Mouse (Mus musculus): ENCODE data around the gene Cpne2. TPM values are rescaled to one million over a fixed set of nuclear protein-coding genes. Genes with fewer than 3 reads are reported as not detected.
A peak's percentile ranks its signal among the peaks of the same experiment; 100 is the strongest.

The Cpne2 gene
- 10.4 and 11.9 TPM in 2 replicates for polyA plus RNA-seq (2016; fragmentation: Nextera tagmentation; extraction: Ambion mirVana)

DNA sequence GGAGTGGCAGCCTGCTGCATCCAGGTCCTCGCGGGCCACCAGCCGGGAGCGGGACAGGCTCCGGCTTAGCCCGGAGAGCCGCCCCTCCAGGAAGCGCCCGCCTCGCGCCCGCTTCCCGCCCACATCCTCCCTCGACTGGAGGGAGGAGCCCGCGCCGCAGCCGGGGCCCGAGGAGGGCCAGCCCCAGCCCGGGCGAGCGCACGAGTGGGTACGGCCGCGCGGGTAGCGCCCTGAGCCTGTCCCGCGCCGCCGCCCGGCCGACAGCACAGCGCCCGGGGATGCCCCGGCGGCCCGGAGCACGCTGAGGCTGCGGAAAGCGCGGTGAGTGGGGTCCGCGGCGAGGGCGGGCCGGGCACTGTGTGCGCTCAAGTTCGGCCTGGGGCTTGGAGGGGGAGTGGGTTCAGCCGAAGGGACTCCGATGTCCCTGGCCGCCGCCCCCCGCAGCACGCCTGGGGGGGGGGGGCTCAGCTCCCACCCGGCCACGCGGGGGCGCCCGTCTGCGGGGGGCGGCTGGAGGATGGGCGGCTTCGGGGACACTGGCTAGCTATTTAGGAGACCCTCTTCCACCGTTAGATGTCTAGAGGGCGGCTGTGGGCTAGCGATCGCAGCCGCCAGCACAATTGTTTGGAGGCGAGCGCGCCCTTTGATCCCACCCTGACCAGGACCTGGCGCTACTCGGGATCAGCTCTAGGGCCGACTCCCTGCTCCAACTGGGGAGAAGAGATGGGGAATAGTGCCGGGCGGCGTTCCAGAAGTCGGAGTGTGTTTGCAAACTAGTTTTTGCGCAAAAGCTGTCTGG lies at the start of gene Cpne2:
Cpne2 (plus strand) TSS at position 118 of the 799 bp plus-strand sequence.
- peaks cover 27% of the 10 kb centered on the region for H3K4me1 ChIP-seq
- peak within 1 kb of the TSS; percentile 91 for H3K4me2 ChIP-seq (replicated peaks)
- peak within 1 kb of the TSS; percentile 57 for H3K4me3 ChIP-seq
- H3K9me3 ChIP-seq (replicated peaks) = no peaks in the 10 kb centered on the region
- H3K27me3 ChIP-seq = peaks cover 64% of the 10 kb centered on the region
- peak within 1 kb of the TSS; percentile 70 for H3K9ac ChIP-seq
- no peak within 1 kb of the TSS for H3K27ac ChIP-seq
- no peaks in the 10 kb centered on the region for H3K36me3 ChIP-seq
- ATAC-seq (ENCODE audit: low FRiP score) = peak; percentile 77
- under 1% methylated on average over 61 of the region's 81 CpGs for WGBS

DNA sequence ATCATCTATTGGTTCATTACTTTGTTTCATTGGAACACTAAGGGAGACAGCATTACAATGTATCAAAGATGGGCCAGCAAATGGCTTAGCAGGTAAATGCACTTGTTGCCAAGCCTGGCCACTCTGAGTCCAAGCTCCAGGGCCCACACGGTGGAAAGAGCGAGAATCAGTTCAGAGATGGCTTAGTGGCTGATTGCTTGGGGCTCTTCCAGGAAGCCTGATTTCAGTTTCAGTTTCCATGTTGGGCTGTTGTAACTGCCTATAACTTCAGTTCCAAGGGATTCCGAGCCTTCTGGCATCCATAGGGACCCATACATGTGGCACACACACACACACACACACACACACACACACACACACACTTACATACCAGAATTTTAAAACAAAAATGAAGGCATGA lies 47.5 kb upstream of the Cpne2 start:
- no peaks in the 10 kb centered on the region for H3K9me3 ChIP-seq (replicated peaks)
- no peak for ATAC-seq (ENCODE audit: low FRiP score)
- no peak overlapping the region for H3K4me2 ChIP-seq (replicated peaks)
- H3K36me3 ChIP-seq = no peaks in the 10 kb centered on the region
- no peak overlapping the region for H3K4me3 ChIP-seq
- H3K9ac ChIP-seq = no peak overlapping the region
- WGBS = 85% methylated on average over 3 of the region's 3 CpGs
- H3K27ac ChIP-seq = no peak overlapping the region
- no peaks in the 10 kb centered on the region for H3K4me1 ChIP-seq
- no peaks in the 10 kb centered on the region; the same call in 1 of the 2 replicates for H3K27me3 ChIP-seq

DNA sequence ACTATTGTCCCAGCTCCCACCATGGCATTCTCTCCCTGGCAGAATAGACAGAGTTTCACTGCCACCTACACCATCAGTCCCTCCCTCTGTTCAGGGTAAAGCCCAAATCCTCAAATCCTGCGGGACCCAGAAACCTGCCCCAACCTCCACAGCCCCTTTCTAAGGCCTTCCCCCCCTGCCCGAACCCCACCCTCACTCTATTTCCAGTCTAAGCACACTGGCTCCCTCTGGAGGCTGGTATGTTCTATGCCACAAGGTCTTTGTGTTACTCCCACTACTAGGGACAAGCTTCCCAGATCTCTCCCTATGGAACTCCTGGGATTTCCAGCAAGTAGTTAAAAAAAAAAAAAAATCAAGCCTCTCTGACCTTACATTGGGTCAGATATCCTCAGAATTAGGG lies 46.9 kb upstream of the Cpne2 start:
- Histone ChIP-seq H3K4me3 (no peak overlapping the region), H3K4me1 (no peaks in the 10 kb centered on the region), H3K27me3 (peaks cover 2% of the 10 kb centered on the region), H3K27ac (no peak overlapping the region), H3K36me3 (no peaks in the 10 kb centered on the region), H3K9ac (no peak overlapping the region), H3K9me3 (replicated peaks) (no peaks in the 10 kb centered on the region), H3K4me2 (replicated peaks) (no peak overlapping the region)
- WGBS = 35% methylated on average over 2 of the region's 2 CpGs
- no peak for ATAC-seq (ENCODE audit: low FRiP score)

DNA sequence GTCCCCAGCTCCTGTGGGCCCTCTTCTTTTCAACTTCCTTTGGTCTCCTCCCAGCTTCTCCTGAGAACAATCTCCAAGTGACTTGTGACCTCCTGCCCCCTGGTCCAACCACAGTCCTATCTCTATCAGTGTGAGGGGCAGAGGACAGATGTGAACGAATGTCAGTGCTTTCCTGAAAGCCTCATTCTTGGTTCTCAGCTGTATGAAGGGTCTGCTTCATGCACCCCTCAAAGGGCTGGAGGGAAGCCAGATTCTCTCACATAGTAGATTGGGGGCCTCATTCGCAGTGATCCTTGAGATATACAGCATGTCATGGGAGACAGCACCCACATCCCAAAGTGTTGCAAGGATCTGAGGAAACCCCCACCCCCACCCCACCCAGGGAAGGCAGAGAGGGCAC lies 44.8 kb upstream of the Cpne2 start:
- no peaks in the 10 kb centered on the region for H3K9me3 ChIP-seq (replicated peaks)
- H3K4me3 ChIP-seq = no peak overlapping the region
- H3K4me2 ChIP-seq (replicated peaks) = no peak overlapping the region
- H3K27ac ChIP-seq = no peak overlapping the region
- H3K9ac ChIP-seq = no peak overlapping the region
- peaks cover 6% of the 10 kb centered on the region; the same call in 1 of the 2 replicates for H3K4me1 ChIP-seq
- peaks cover 4% of the 10 kb centered on the region for H3K27me3 ChIP-seq
- 69% methylated on average over 2 of the region's 2 CpGs for WGBS
- H3K36me3 ChIP-seq = no peaks in the 10 kb centered on the region
- ATAC-seq (ENCODE audit: low FRiP score) = no peak

DNA sequence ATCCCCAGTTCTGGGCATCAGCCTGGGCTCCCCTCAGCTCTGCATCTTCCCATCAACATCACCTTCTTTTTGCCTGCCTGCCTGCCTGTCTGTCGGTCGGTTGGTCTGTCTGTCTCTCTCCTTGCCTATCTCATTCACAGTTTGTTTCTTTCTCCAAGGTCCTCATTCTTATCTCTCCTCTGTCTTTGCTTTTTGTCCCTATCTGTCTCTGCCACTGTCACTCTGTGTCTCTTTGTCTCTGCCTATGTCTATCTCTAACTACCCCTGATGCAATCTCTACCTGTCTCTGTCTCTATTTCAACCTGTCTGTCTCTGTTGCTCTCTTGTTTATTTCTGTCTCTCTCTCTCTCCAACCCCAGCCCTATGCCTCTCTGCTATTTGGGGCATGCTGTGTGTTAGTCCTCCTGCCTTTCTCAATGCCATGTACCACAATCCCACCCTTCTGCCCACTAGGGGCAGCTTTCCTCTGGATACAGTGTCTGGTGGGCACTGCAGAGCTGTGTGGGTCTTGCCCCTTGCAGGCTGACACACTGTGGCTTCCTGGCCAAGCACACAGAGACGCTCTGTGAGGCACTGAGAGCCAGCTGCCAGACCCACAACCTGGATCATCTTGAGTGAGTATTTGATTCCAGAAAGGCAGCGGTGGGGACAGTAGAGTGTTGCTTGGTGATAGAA lies 42.8 kb upstream of the Cpne2 start:
- H3K27ac ChIP-seq = no peak overlapping the region
- no peak overlapping the region for H3K4me2 ChIP-seq (replicated peaks)
- 79% methylated on average over 4 of the region's 4 CpGs for WGBS
- peaks cover 6% of the 10 kb centered on the region; the same call in 1 of the 2 replicates for H3K4me1 ChIP-seq
- peaks cover 4% of the 10 kb centered on the region; the same call in 1 of the 2 replicates for H3K27me3 ChIP-seq
- H3K9me3 ChIP-seq (replicated peaks) = no peaks in the 10 kb centered on the region
- ATAC-seq (ENCODE audit: low FRiP score) = no peak
- H3K9ac ChIP-seq = no peak overlapping the region
- no peaks in the 10 kb centered on the region for H3K36me3 ChIP-seq
- no peak overlapping the region for H3K4me3 ChIP-seq

DNA sequence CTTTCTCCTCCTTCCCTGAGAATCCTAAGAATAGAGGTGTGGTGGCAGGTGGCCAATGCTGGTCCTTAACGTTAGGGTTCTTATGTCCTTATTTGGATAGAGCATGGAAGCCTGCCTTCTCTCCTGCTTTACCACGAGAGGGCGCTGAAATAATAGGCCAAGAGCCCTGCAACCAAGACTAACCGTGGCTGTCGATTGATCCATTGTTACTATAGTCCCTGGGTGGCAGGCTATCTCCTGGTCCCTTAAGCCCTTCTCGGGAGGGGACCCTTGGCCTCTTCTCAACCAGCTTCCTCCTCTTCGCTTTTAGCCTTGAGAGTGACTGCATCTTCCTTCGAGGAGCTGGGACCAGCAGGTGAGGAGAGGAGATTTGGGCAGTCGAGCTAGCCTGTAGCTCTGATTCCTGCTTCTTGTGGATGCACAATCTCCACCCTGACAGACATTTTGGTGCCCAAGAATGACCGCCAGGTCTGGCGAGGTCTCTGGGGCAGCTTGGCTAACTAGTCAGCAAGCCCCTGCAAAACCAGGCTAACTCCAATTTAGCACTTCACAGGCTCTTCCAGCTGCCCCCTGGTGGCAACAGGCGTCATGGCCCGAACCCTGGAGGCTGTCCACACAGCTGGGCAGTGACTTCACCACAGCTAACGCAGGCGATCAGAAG lies 40.6 kb upstream of the Cpne2 start:
- 6% methylated on average over 15 of the region's 15 CpGs for WGBS

DNA sequence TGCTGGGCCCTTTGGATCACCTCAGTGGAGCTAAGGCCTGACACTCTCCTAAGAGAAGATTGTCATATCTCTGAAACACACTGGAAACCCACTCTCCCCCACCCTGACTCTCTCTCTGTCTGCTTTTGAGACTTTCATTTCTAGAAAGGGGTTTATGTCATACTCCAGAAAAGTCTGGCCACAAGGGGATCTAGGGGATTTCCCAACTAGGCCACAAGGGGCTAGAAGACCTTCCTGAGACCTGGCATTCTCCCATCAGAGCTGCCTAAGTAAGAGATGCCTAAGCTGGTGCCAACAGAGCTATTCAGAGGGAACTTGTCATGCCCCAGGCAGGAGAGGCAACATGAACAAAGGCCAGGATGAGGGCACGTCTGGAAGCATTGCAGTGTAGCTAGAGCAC lies 39.5 kb upstream of the Cpne2 start:
- WGBS = 35% methylated on average over 1 of the region's 1 CpGs
- H3K4me1 ChIP-seq = peaks cover 6% of the 10 kb centered on the region; the same call in 1 of the 2 replicates
- no peak overlapping the region for H3K27ac ChIP-seq
- ATAC-seq (ENCODE audit: low FRiP score) = no peak
- no peak overlapping the region for H3K4me2 ChIP-seq (replicated peaks)
- no peak overlapping the region for H3K9ac ChIP-seq
- H3K4me3 ChIP-seq = no peak overlapping the region
- H3K27me3 ChIP-seq = peaks cover 4% of the 10 kb centered on the region; the same call in 1 of the 2 replicates
- H3K36me3 ChIP-seq = no peaks in the 10 kb centered on the region
- H3K9me3 ChIP-seq (replicated peaks) = no peaks in the 10 kb centered on the region

More for the DNA sequence above, 40.6 kb upstream of the Cpne2 start:
- H3K9me3 ChIP-seq (replicated peaks) = no peaks in the 10 kb centered on the region
- peak overlapping the region; percentile 21 for H3K4me3 ChIP-seq
- peaks cover 4% of the 10 kb centered on the region; the same call in 1 of the 2 replicates for H3K27me3 ChIP-seq
- peak overlapping the region; percentile 37; the same call in 1 of the 2 replicates for H3K9ac ChIP-seq
- ATAC-seq (ENCODE audit: low FRiP score) = peak; percentile 87
- peak overlapping the region; percentile 54 for H3K4me2 ChIP-seq (replicated peaks)
- no peak overlapping the region for H3K27ac ChIP-seq
- no peaks in the 10 kb centered on the region for H3K36me3 ChIP-seq
- peaks cover 6% of the 10 kb centered on the region; the same call in 1 of the 2 replicates for H3K4me1 ChIP-seq

DNA sequence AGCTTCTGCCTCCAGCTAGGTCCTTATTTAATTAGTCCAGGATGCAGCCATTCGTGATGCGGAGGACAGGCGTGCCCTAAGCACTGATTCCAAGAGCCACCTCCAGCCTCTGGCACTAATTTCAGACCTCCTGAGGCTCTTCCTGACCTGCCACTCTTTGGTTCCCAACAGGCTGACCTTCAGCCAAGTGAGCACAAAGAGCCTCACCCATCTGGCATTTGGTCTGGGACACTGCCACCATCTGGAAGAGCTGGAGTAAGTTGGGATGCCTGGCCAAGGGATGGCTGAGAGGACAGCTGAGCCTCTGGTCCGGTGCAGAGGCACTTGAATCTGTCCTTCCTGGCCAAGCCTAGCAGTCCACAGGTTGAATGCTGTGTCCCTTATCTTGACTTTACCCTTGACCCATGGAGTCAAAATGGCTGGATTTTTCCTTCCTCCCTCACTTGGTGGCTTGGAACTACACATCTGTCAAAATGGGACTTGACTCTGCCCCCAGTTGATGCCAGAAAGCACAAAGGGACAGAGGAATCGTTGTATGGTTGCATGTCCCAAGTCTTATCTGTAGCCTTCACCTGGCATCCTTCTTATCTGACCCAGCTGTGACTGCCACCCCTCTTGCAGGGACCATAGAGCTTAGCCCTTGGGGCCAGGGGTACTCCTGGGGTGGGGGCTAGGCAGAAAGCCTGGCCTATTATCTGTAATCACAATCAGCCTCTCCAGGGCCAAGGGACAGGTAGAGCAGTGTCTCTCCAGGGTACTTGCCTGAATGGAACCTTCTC lies 17.2 kb upstream of the Cpne2 start:
- no peak for ATAC-seq (ENCODE audit: low FRiP score)
- Histone ChIP-seq H3K4me1 (no peaks in the 10 kb centered on the region), H3K27ac (no peak overlapping the region), H3K36me3 (no peaks in the 10 kb centered on the region), H3K9ac (no peak overlapping the region), H3K9me3 (replicated peaks) (no peaks in the 10 kb centered on the region), H3K4me2 (replicated peaks) (no peak overlapping the region), H3K27me3 (peaks cover 10% of the 10 kb centered on the region; the same call in 1 of the 2 replicates), H3K4me3 (no peak overlapping the region)
- 64% methylated on average over 5 of the region's 5 CpGs for WGBS

DNA sequence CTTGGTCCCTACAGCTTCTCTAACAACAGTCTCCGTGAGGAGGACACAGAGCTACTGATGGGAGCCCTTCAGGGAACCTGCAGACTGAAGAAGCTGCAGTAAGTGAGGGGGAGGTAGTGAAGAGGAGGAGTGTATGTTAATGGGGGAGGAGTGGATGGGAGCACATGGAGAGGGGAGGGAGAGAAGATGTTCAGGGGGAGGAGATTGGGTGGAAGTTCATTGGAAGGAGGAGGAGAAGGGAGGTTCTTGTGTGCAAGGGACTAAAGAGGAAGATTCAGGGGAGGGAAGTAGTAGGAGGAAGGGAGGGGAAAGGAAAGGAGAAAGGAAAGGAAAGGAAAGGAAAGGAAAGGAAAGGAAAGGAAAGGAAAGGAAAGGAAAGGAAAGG lies 16.6 kb upstream of the Cpne2 start:
- 32% methylated on average over 1 of the region's 1 CpGs for WGBS
- Histone ChIP-seq H3K4me3 (no peak overlapping the region), H3K9ac (no peak overlapping the region), H3K36me3 (no peaks in the 10 kb centered on the region), H3K27me3 (peaks cover 10% of the 10 kb centered on the region; the same call in 1 of the 2 replicates), H3K4me1 (no peaks in the 10 kb centered on the region), H3K27ac (no peak overlapping the region), H3K9me3 (replicated peaks) (no peaks in the 10 kb centered on the region), H3K4me2 (replicated peaks) (no peak overlapping the region)
- no peak for ATAC-seq (ENCODE audit: low FRiP score)

DNA sequence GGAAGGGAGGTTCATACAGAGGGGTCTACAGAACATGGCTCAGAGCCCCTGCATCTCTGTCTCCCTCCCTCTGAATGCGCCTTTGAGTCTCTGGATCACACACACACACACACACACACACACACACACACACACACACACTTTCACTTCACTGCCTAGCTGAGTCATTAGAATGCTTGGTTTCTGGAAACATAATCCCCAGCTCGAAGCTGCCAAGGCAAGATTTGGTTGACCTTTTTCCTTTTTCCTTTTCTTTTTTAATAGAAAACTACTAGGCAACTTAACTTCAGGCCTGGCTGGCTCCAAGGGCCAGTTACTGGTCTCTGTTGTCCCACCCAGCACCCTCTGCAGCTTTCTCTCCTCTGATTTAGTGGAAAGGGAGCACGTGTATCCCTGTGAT lies 16.0 kb upstream of the Cpne2 start:
- Histone ChIP-seq H3K36me3 (no peaks in the 10 kb centered on the region), H3K9me3 (replicated peaks) (no peaks in the 10 kb centered on the region), H3K4me1 (no peaks in the 10 kb centered on the region), H3K27me3 (peaks cover 10% of the 10 kb centered on the region; the same call in 1 of the 2 replicates), H3K9ac (no peak overlapping the region), H3K27ac (no peak overlapping the region), H3K4me2 (replicated peaks) (no peak overlapping the region), H3K4me3 (no peak overlapping the region)
- 47% methylated on average over 2 of the region's 3 CpGs for WGBS
- no peak for ATAC-seq (ENCODE audit: low FRiP score)

DNA sequence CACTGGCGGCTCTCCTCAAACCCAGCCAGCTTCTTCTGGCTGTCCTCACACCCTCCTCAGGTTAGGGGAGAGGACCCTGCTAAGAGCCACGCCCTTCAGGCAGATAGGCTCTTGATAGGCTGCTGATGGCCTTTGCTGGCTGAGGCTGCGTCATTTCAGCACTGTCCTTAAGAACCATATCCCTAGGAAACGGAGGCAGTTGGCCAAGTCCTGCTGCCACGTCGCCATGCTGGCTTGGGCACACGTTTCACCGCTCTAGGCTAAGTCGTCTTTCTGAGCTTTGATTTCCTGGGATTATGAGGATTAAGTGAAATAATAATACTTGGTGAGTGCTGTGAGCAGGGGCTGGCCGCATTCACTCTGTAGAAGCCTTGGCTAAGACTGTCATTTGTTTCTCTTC lies 14.5 kb upstream of the Cpne2 start:
- WGBS = 83% methylated on average over 10 of the region's 10 CpGs
- Histone ChIP-seq H3K9me3 (replicated peaks) (no peaks in the 10 kb centered on the region), H3K4me3 (no peak overlapping the region), H3K36me3 (no peaks in the 10 kb centered on the region), H3K4me1 (no peaks in the 10 kb centered on the region), H3K9ac (no peak overlapping the region), H3K27ac (no peak overlapping the region), H3K4me2 (replicated peaks) (no peak overlapping the region), H3K27me3 (peaks cover 7% of the 10 kb centered on the region; the same call in 1 of the 2 replicates)
- no peak for ATAC-seq (ENCODE audit: low FRiP score)

Measured in hindbrain, embryonic 12.5 days (tissue).